Mouse (Mus musculus) liver, embryonic 14.5 days (tissue): ENCODE data around the gene Olfr270. TPM values are rescaled to one million over a fixed set of nuclear protein-coding genes. Genes with fewer than 3 reads are reported as not detected.

Experiments
- ATAC-seq: fragments of 200-750 bp; cut with Nextera tagmentation; 2 replicates; pipeline ENCODE4 v1.8.0; 2017; ENCODE audit warnings: moderate number of reproducible peaks, mild to moderate bottlenecking, moderate library complexity; ENCODE audit not compliant: insufficient read depth
- DNase-seq, 3 experiments: peaks; one replicate each; pipeline ENCODE4 v3.0.0-alpha.2; 2012 to 2013; ENCODE audit warnings: low read depth in 3 of 3, low spot score in 3 of 3
- H3K27ac ChIP-seq: fragments of 300-500 bp; sonication (generic); 2 replicates; pipeline ENCODE4 v1.5.1; 2014; ENCODE audit warnings: moderate library complexity, mild to moderate bottlenecking, control low read depth, inconsistent platforms
- H3K27me3 ChIP-seq: fragments of 300-500 bp; sonication (generic); 2 replicates; pipeline ENCODE4 v1.6.1; 2014; ENCODE audit warnings: mild to moderate bottlenecking, low read length, moderate library complexity; ENCODE audit not compliant: control insufficient read depth, insufficient read depth
- H3K36me3 ChIP-seq: fragments of 300-500 bp; sonication (generic); replicated peaks from 2 replicates; pipeline ENCODE4 v1.6.1; 2014; ENCODE audit warnings: low read depth; ENCODE audit not compliant: control insufficient read depth, insufficient read depth
- H3K4me1 ChIP-seq, 2 experiments: fragments of 200-500 bp in 1 of 2; fragments of 300-500 bp in 1 of 2; sonication (generic) in 1 of 2; replicated peaks; 2 replicates each; pipeline ENCODE4 v1.6.1; 2012 to 2014; ENCODE audit warnings: antibody characterized with exemption in 1 of 2, inconsistent platforms in 1 of 2, low read length in 1 of 2; ENCODE audit not compliant: control insufficient read depth in 2 of 2, insufficient read depth in 2 of 2
- H3K4me2 ChIP-seq: fragments of 300-500 bp; sonication (generic); 2 replicates; pipeline ENCODE4 v1.6.1; 2014; ENCODE audit warnings: low read depth, mild to moderate bottlenecking, control low read depth, moderate library complexity
- H3K4me3 ChIP-seq, 2 experiments: fragments of 200-500 bp in 1 of 2; fragments of 300-500 bp in 1 of 2; sonication (generic) in 1 of 2; 2 replicates each; pipeline ENCODE4 v1.5.1; 2012 to 2014; ENCODE audit warnings: low read depth in 2 of 2, low read length in 2 of 2, mild to moderate bottlenecking in 2 of 2, control low read depth in 1 of 2, inconsistent platforms in 1 of 2, moderate library complexity in 1 of 2; ENCODE audit not compliant: insufficient read depth in 1 of 2
- H3K9ac ChIP-seq: fragments of 300-500 bp; sonication (generic); replicated peaks from 2 replicates; pipeline ENCODE4 v1.6.1; 2014; ENCODE audit warnings: mild to moderate bottlenecking, control low read depth, moderate library complexity
- H3K9me3 ChIP-seq: fragments of 300-500 bp; sonication (generic); 2 replicates; pipeline ENCODE4 v1.6.1; 2016; ENCODE audit warnings: low read length, mixed read lengths; ENCODE audit not compliant: control insufficient read depth
- CTCF ChIP-seq: IDR thresholded peaks from 2 replicates; pipeline ENCODE4 v1.5.1; 2016; ENCODE audit warnings: antibody characterized with exemption, low read depth, control low read depth
- EP300 ChIP-seq: IDR thresholded peaks from 2 replicates; pipeline ENCODE4 v1.6.1; 2016; ENCODE audit warnings: antibody characterized with exemption, low read depth
- WGBS: fragments of 180-500 bp; shearing (Covaris S2); extraction: QIAGEN DNeasy Blood & Tissue Kit; methylation state at CpG from one replicate; pipeline ENCODE4 v1.1.7; 2014; ENCODE audit not compliant: insufficient replicate concordance; 5-methylcytosine and 5-hydroxymethylcytosine counted together
- polyA plus RNA-seq, 2 experiments: library from polyadenylated mRNA; depleted of rRNA in 1 of 2; stranded (reverse) in 1 of 2; unstranded in 1 of 2; fragments of >200 nt; fragmentation: Nextera tagmentation in 1 of 2; extraction: Ambion mirVana in 1 of 2; gene quantifications; 2 replicates each; pipeline versions ENCODE4 v1.2.1 to v1.2.3; 2012 to 2014

The Olfr270 gene
- polyA plus RNA-seq, 2 experiments, result not detected

GRCm38 (mm10) chr4:52946665-52947064 lies 17.7 kb upstream of the Olfr270 start:
- Histone ChIP-seq H3K9ac (no peak overlapping the region), H3K27me3 (no peaks in the 10 kb centered on the region), H3K4me3 (no peak overlapping the region), H3K36me3 (no peaks in the 10 kb centered on the region), H3K9me3 (no peaks in the 10 kb centered on the region), H3K4me2 (no peak overlapping the region), H3K4me1 (no peaks in the 10 kb centered on the region), H3K27ac (no peak overlapping the region)
- ATAC-seq (no peak), DNase-seq (no peak)
- TF ChIP-seq EP300 (no peak), CTCF (no peak)

GRCm38 (mm10) chr4:52949005-52949404 lies 15.3 kb upstream of the Olfr270 start:
- H3K4me1 ChIP-seq, result no peaks in the 10 kb centered on the region
- no peaks in the 10 kb centered on the region for H3K36me3 ChIP-seq
- no peak for DNase-seq
- H3K9me3 ChIP-seq, result no peaks in the 10 kb centered on the region
- no peaks in the 10 kb centered on the region for H3K27me3 ChIP-seq
- H3K4me3 ChIP-seq, result no peak overlapping the region
- no peak overlapping the region for H3K27ac ChIP-seq
- TF ChIP-seq EP300 (no peak), CTCF (no peak)
- no peak overlapping the region for H3K9ac ChIP-seq
- 60% methylated on average over 2 of the region's 2 CpGs for WGBS
- no peak for ATAC-seq
- H3K4me2 ChIP-seq, result no peak overlapping the region

DNA sequence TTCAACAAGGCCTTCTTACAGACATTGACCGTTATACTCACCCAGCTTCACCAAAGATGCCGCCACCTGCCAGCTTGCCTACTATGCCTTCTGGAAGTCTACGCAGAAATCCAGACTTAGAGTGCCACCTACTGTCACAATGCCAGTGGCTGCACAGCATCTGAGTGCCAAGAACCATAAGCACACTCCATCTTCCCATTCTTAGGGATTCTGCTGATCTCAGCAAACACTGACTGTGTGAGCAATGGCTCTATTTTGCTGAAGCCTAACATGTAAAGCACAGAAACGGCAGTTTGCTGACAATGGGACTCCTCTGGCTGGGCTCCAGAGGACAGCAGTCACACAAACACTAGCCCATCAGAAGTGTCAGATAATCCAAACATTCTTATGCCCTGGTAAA lies 5.7 kb upstream of the Olfr270 start:
- WGBS, result 40% methylated on average over 4 of the region's 4 CpGs
- DNase-seq, result peak in 1 of 3 experiments; percentile 1

DNA sequence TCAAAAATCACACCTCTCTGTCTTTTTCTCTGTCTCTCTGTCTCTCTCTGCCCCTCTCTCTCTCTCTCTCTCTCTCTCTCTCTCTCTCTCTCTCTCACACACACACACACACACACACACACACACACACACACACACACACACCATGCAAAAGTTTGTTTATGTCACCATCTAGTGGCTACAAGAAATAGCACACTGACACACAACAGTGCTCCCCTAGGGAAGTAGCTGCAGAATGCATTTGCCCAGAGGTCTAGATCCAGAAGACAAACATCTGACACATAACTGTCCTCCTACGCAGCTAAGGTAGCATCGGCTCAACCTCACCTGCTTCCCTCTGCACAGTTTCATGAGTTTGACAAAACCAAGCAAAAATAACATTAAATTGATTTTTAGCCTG lies 20.9 kb downstream of the Olfr270 start:
- TF ChIP-seq EP300, result no peak
- TF ChIP-seq CTCF, result peak; percentile 46
- no peak overlapping the region for H3K27ac ChIP-seq
- no peak overlapping the region for H3K9ac ChIP-seq
- H3K9me3 ChIP-seq, result no peaks in the 10 kb centered on the region
- no peaks in the 10 kb centered on the region for H3K4me1 ChIP-seq
- H3K4me3 ChIP-seq, result no peak overlapping the region
- H3K36me3 ChIP-seq, result no peaks in the 10 kb centered on the region
- no peak for DNase-seq
- WGBS, result 45% methylated on average over 2 of the region's 2 CpGs
- no peak overlapping the region for H3K4me2 ChIP-seq
- ATAC-seq, result no peak
- no peaks in the 10 kb centered on the region for H3K27me3 ChIP-seq

More for the DNA sequence above, 5.7 kb upstream of the Olfr270 start:
- H3K27me3 ChIP-seq, result no peaks in the 10 kb centered on the region
- ATAC-seq, result no peak
- no peaks in the 10 kb centered on the region for H3K9me3 ChIP-seq
- no peak overlapping the region for H3K9ac ChIP-seq
- H3K4me2 ChIP-seq, result no peak overlapping the region
- H3K36me3 ChIP-seq, result no peaks in the 10 kb centered on the region
- H3K4me3 ChIP-seq, result no peak overlapping the region
- no peaks in the 10 kb centered on the region for H3K4me1 ChIP-seq
- TF ChIP-seq CTCF (peak; percentile 48), EP300 (no peak)
- no peak overlapping the region for H3K27ac ChIP-seq

DNA sequence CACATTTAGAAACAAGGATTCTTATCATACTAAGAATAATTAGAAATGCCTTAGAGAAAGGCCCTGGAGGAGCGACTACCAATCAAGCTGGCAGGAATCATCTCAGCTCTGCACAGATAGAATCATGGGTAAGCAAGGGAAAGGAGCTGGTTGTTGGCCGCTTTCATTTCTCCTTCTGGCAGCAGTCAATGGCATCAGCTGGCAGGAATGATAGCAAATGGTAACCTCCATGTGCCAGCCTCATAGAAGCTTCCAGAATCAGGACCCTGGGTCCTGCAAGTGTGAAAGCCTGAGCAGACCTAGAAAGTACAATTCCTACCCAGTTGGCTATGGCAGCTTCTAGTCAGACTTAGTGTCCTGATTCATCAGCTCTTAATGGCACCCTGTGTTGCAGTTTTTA lies 21.9 kb downstream of the Olfr270 start:
- no peak for TF ChIP-seq EP300
- TF ChIP-seq CTCF, result no peak
- Histone ChIP-seq H3K27me3 (no peaks in the 10 kb centered on the region), H3K4me3 (no peak overlapping the region), H3K4me2 (no peak overlapping the region), H3K27ac (no peak overlapping the region), H3K9me3 (no peaks in the 10 kb centered on the region), H3K9ac (no peak overlapping the region), H3K4me1 (no peaks in the 10 kb centered on the region), H3K36me3 (no peaks in the 10 kb centered on the region)
- WGBS, result 66% methylated on average over 2 of the region's 2 CpGs
- DNase-seq (no peak), ATAC-seq (no peak)
